Mouse (Mus musculus) adrenal gland, postnatal 10 days (tissue): ENCODE measurements around the gene Acta2. TPM values are rescaled to one million over a fixed set of nuclear protein-coding genes. Genes with fewer than 3 reads are reported as not detected.
A peak's percentile ranks its signal among the peaks of the same experiment; 100 is the strongest.

ENCODE experiments used
- DNase-seq: peaks from one replicate; pipeline ENCODE4 v3.0.0; 2021; ENCODE audit warnings: mixed read lengths
- long read RNA-seq, 2 experiments: library from polyadenylated mRNA; stranded (forward); transcript quantifications; one replicate each; pipeline ENCODE4 v2.0.0; 2021
- total RNA-seq, 2 experiments: library from RNA; stranded (reverse); gene quantifications; 2 replicates each; pipeline ENCODE4 v1.2.3; 2021

Gene Acta2
- 100 to 1,000 TPM in 1 of 2 experiments, 10 to 100 TPM in 1; 69.7 to 135 TPM for total RNA-seq
- long read RNA-seq, experiment 1, transcript Acta2-201 (9 exons, 2,035 nt): major isoform, 139 of 167 reads
- long read RNA-seq, experiment 1, partial matches to known transcripts: 25 of 167 reads
- long read RNA-seq, experiment 1, other reads (novel, unspliced or antisense): 3 of 167 reads
- long read RNA-seq, experiment 2, transcript Acta2-201 (9 exons, 2,035 nt): major isoform, 33 of 39 reads
- long read RNA-seq, experiment 2, partial matches to known transcripts: 6 of 39 reads
- long read RNA-seq, experiment 2, other reads (novel, unspliced or antisense): 0 of 39 reads

GRCm38 (mm10) chr19:34254880-34255681 is at the start of gene Acta2:
TSS of gene Acta2 (minus strand) at chr19:34255590.
- no peak for DNase-seq

DNA sequence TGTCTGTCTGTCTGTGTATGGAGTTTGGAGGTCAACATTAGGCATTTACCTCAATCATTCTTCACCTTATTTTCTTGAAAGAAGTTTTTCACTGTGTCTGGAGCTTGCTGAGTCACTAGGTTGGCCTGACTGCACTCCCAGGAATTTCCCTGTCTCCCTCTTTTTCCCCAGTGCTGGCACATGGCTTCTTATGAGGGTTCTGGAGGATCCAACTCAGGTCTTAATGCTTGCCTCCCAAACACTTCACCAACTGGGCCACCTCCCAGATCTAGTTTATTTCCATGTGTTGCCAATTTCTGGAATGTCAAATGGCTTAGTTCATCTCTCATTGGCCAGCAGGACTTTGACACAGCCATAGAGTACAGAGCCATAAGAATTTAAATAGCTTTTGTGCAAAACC is 49.5 kb upstream of the Acta2 start:
- DNase-seq: no peak

DNA sequence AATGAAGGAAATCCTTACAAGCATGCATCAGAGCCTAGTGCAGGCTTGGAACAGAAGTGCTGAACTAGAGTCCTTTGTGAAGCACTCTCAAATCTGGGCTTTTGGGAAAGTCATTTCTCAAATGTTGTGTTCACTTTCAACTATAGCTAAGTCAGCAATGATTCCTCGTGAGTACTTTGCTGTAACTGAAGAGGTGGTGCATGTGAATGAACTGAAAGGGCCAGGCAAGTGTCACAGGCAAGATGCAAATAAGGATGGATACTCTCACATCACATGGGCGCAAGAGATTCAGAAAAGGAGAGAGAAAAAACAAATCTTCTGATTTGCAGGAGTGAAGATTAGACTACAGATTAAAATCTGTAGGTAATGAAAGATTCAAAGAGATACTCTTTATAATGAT is 45.0 kb upstream of the Acta2 start:
- DNase-seq: no peak

- no peak for DNase-seq
Measured at GRCm38 (mm10) chr19:34299229-34299628, 43.8 kb upstream of the Acta2 start.

DNA sequence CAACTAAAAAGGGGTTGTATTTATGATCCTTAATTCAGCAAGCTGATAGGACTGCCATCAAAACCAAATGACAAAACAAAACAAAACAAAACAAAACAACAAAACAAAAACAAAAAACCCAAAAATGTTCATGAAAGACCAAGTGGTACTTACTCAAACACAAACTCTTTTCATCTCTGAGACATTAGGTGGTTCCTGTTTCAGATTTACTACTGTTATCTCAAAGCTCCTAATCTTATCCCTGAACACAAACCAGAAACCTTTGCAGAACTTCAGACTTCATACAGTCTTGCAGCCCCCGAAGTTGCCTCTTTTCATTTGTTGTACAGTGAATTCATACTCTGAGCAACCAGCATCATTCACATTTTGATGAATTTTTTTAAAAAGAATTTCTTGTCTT is 43.1 kb upstream of the Acta2 start:
- no peak for DNase-seq

DNA sequence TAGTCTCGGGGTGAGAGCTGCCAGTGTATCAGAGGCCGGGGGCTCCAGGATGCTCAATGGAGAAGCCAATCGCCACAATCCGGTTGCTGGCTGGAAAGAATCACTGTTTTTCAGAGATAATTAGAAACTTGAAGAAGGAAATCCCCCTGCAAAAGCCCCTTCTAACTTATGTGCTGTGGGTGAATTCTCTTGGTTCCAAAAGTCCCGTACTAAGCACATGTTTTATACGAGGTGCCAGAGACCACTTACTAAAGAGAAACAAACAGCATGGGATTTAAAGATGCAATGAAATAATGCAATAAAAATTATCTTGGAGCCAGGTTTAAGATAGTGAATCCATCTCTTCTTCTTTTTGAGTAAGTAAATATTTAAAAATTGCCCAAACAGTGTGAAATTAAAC is 40.1 kb upstream of the Acta2 start:
- no peak for DNase-seq

- DNase-seq: no peak
Measured at GRCm38 (mm10) chr19:34293376-34293947, 38.1 kb upstream of the Acta2 start.

DNA sequence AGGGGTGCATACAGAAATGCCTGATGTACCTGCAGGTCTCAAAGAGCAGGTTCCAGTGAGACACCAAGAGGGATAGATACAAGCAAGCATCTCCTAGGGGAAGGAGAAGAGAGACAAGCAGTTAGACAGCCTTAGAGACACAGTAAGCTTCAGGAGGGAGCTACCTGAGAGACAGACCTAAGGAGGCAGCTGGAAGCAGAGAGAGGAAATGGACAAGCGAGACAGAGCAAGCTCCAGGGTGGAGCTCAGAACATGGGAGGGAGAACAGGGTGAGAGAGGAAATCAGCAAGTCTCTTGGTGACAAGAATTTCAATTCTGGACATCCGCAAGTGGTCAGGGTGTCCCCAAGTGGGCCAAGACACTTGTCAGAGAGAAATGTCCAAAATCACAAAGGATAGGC is 37.3 kb upstream of the Acta2 start:
- DNase-seq: no peak

GRCm38 (mm10) chr19:34291956-34292355 is 36.6 kb upstream of the Acta2 start:
- no peak for DNase-seq

- peak; percentile 14 for DNase-seq
Measured at GRCm38 (mm10) chr19:34291379-34291778, 36.0 kb upstream of the Acta2 start.

DNA sequence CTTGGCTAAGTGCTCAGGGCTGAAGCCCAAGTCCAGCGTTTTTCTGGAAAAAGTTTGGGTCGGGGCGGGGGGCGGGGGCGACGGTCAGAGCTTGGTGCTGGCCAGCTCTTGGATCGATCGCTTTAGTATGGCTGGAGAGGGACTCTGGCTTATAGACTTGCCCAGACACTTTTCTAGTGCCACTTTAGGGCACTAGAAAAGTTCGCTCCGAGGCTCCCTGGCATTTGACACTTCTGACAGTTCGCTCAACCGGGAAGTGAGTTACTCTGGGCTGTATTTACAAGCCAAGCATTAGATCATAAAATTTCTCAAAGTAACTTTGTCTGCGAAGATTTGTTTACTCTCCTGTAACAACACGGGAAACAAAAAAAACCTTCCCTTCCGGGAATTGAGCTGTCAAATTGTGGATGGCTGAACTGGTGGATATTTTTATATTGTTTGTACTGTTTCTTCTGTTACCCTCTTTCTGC is 35.5 kb upstream of the Acta2 start:
- peak; percentile 26 for DNase-seq

- peak; percentile 86 for DNase-seq
Measured at GRCm38 (mm10) chr19:34289948-34290789, 34.8 kb upstream of the Acta2 start, which contains the start of gene Fas. TSS of gene Fas (plus strand) at chr19:34290666.

DNA sequence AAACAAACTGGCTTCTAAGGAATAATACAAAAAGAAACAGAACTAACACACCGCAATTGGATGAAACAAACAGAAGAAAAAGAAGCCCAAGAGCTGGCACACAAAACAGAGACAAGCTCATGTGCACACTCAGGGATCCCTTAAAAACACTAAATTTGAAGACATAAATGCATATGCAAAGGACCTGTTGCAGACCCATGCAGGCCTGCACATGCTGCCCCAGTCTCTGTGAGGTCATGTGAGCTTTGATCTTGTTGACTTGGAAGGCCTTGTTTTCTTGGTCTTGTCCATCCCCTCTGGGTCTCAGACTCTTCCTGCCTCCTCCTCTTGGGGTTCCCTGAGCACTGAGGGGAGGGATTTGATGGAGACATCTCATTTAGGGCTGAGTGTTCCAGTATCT is 33.3 kb upstream of the Acta2 start:
- DNase-seq: no peak

- DNase-seq: no peak
Measured at GRCm38 (mm10) chr19:34287656-34288415, 32.4 kb upstream of the Acta2 start.

- DNase-seq: no peak
Measured at GRCm38 (mm10) chr19:34287221-34287620, 31.8 kb upstream of the Acta2 start.

- DNase-seq: no peak
Measured at GRCm38 (mm10) chr19:34284826-34285225, 29.4 kb upstream of the Acta2 start.

- no peak for DNase-seq
Measured at GRCm38 (mm10) chr19:34284383-34284782, 29.0 kb upstream of the Acta2 start.

DNA sequence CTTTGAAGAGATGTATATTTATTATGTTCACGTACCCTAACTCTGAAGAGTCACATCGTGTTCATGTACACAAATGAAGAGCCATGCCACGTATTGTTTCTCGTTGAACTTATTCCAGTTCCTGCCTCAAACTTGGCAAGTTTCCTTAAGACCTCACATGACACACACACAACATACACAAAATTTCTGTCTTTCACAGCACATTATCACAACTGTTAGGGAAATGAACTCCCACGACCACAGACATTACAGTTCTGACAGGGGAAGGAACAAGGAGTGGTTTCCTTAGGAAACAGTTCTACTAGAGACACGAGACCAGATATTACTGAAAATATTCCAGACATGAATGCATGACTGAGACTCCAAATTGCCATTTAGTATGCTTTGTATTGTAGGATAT is 28.2 kb upstream of the Acta2 start:
- no peak for DNase-seq

DNA sequence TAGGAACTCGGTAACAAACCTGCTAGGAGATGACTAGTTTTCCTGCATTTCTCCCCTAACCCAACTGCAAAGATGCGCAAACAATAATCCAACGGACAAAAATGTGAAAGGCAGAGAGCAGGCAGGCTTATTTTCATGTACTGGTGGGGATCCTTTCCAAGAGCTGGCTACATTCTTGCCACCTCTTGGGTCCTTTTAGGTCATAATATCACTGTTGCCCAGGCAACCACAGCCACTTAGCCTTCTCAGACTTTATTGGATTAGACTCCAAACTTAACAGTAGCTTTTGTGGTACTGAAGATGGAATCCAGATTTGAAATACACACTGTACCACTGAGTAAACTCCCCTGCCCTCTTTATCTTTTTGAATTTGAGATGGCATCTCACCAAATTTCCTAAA is 22.7 kb upstream of the Acta2 start:
- no peak for DNase-seq

GRCm38 (mm10) chr19:34273073-34273472 is 17.7 kb upstream of the Acta2 start:
- no peak for DNase-seq

DNA sequence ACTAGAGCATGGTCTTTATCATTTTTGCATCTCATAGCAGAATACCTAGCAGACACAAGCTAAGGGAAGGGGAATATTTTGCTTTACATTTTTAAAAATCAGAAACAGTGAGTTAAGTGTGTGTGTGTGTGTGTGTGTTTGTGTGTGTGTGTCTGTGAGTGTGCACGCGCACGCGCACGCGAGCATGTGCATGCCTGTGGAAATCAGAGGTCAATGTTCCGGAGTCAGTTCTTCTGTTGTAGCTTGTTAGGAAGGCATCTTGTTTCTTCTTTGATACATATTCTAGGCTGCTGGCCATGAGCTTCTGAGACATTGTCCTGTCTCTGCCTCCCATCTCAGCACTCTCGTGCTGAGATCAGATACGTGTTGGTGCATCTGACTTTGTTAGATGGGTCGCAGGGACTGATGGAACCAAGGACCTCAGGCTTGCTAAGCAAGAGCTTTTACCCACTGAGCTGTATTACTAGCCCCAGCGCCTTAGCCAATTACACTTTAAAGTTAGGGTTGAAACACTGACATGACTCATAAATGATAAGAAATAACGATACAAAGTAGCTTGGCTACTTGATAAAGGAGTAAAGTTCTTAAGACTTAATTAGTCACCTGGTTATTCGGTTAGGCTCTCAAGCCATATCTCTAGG is 15.6 kb upstream of the Acta2 start:
- no peak for DNase-seq
